Comparison of ENCODE assay signal across 8 mouse cellular contexts in genomic region chr11:95676307-95676706, GRCm38 (mm10). TPM values are rescaled to one million over a fixed set of nuclear protein-coding genes. Genes with fewer than 3 reads are reported as not detected.
DNase-seq lines count a peak whose midpoint lies in the region; ATAC-seq lines count a peak whose summit lies in the region.

No protein-coding gene starts in this region.

- no peaks in the 10 kb centered on the region for H3K27me3 ChIP-seq in midbrain, embryonic 11.5 days (ENCODE audit: control insufficient read depth, insufficient read depth, low read length)
- no peaks in the 10 kb centered on the region for H3K27me3 ChIP-seq in midbrain, embryonic 16.5 days (ENCODE audit: control insufficient read depth, insufficient read depth, low read depth, low read length)
- no peaks in the 10 kb centered on the region for H3K27me3 ChIP-seq in hindbrain, embryonic 11.5 days (ENCODE audit: control insufficient read depth, insufficient read depth, low read length)

- no peak overlapping the region for H3K4me2 ChIP-seq in midbrain, embryonic 11.5 days
- no peak overlapping the region for H3K4me2 ChIP-seq in midbrain, embryonic 16.5 days (ENCODE audit: low read length)
- no peak overlapping the region for H3K4me2 ChIP-seq in hindbrain, embryonic 11.5 days (replicated peaks; ENCODE audit: low read depth, low read length)

- H3K4me3 ChIP-seq in midbrain, embryonic 11.5 days (ENCODE audit: low read depth, low read length) = no peak overlapping the region
- H3K4me3 ChIP-seq in midbrain, embryonic 16.5 days (ENCODE audit: low read depth, low read length) = no peak overlapping the region
- no peak overlapping the region for H3K4me3 ChIP-seq in hindbrain, embryonic 11.5 days (ENCODE audit: low read depth, low read length)

- peaks cover 9% of the 10 kb centered on the region; the same call in 1 of the 2 replicates for H3K36me3 ChIP-seq in midbrain, embryonic 11.5 days (ENCODE audit: control insufficient read depth, insufficient read depth, low read length)
- peaks cover 21% of the 10 kb centered on the region; the same call in 1 of the 2 replicates for H3K36me3 ChIP-seq in midbrain, embryonic 16.5 days (ENCODE audit: control insufficient read depth, insufficient read depth, low read length)
- H3K36me3 ChIP-seq in hindbrain, embryonic 11.5 days (ENCODE audit: control insufficient read depth, insufficient read depth, low read length) = no peaks in the 10 kb centered on the region

- H3K9ac ChIP-seq in midbrain, embryonic 11.5 days (ENCODE audit: low read length) = peak overlapping the region; percentile 33; the same call in 1 of the 2 replicates
- H3K9ac ChIP-seq in midbrain, embryonic 16.5 days (ENCODE audit: low read depth, low read length) = no peak overlapping the region
- 0 out of 2 replicates have a peak overlapping the region, but pooled peaks have one; percentile 15 for H3K9ac ChIP-seq in hindbrain, embryonic 11.5 days (ENCODE audit: low read depth, low read length)

- H3K27ac ChIP-seq in midbrain, embryonic 11.5 days (ENCODE audit: low read depth, low read length) = peak overlapping the region; percentile 44; the same call in 1 of the 2 replicates
- no peak overlapping the region for H3K27ac ChIP-seq in midbrain, embryonic 16.5 days (ENCODE audit: low read length)
- H3K27ac ChIP-seq in hindbrain, embryonic 11.5 days (ENCODE audit: low read depth, low read length) = no peak overlapping the region; the same call in 1 of the 2 replicates

- peak; percentile 98 for DNase-seq in midbrain, embryonic 11.5 days (ENCODE audit: low spot score, missing footprints)
- peak; percentile 81 for DNase-seq in embryo, embryonic 11.5 days (ENCODE audit: low read depth, low spot score)
- peak; percentile 91 for DNase-seq in hindbrain, embryonic 11.5 days (ENCODE audit: low spot score)
- peak; percentile 24 to 30 for DNase-seq in layer of hippocampus, postnatal 36 days
- peak; percentile 76 for DNase-seq in right cerebral cortex, postnatal 4 days
- no peak for DNase-seq in cerebellum, adult 8-10 months

- 22% methylated on average over 6 of the region's 6 CpGs for WGBS in midbrain, embryonic 11.5 days
- 18% methylated on average over 6 of the region's 6 CpGs for WGBS in midbrain, embryonic 16.5 days
- WGBS in hindbrain, embryonic 11.5 days = 26% methylated on average over 6 of the region's 6 CpGs

- no peaks in the 10 kb centered on the region for H3K4me1 ChIP-seq in midbrain, embryonic 11.5 days (ENCODE audit: control insufficient read depth, insufficient read depth, low read length)
- no peaks in the 10 kb centered on the region for H3K4me1 ChIP-seq in midbrain, embryonic 16.5 days (ENCODE audit: control insufficient read depth, insufficient read depth, low read length)
- no peaks in the 10 kb centered on the region; the same call in 1 of the 2 replicates for H3K4me1 ChIP-seq in hindbrain, embryonic 11.5 days (replicated peaks; ENCODE audit: control insufficient read depth, insufficient read depth, low read length)

- ATAC-seq in midbrain, embryonic 11.5 days (ENCODE audit: low FRiP score) = peak; percentile 75; the same call in 1 of the 2 replicates
- ATAC-seq in midbrain, embryonic 16.5 days = no peak
- ATAC-seq in hindbrain, embryonic 11.5 days (ENCODE audit: low FRiP score) = peak; percentile 40; the same call in 1 of the 2 replicates
- ATAC-seq in megakaryocyte, adult 5-6 weeks (ENCODE audit: poor library complexity, severe bottlenecking) = peak; percentile 67

- no peaks in the 10 kb centered on the region for H3K9me3 ChIP-seq in midbrain, embryonic 11.5 days (ENCODE audit: control insufficient read depth, low read length)
- no peaks in the 10 kb centered on the region for H3K9me3 ChIP-seq in midbrain, embryonic 16.5 days (replicated peaks; ENCODE audit: control insufficient read depth, low read length, poor library complexity, severe bottlenecking)
- H3K9me3 ChIP-seq in hindbrain, embryonic 11.5 days (ENCODE audit: control insufficient read depth, low read length) = no peaks in the 10 kb centered on the region

RNA-seq across cellular contexts. Expression of gene Phb, which starts 9.6 kb away (rescaled TPM):
- 195 TPM in 2 replicates for polyA plus RNA-seq in midbrain, embryonic 11.5 days (2014; fragmentation: Nextera tagmentation; extraction: Ambion mirVana)
- 195 and 197 TPM in 2 replicates for polyA plus RNA-seq in midbrain, embryonic 16.5 days (2015; fragmentation: Nextera tagmentation; extraction: Ambion mirVana)
- 176 and 195 TPM in 2 replicates for polyA plus RNA-seq in hindbrain, embryonic 11.5 days (2014; fragmentation: Nextera tagmentation; extraction: Ambion mirVana)
- total RNA-seq in layer of hippocampus, postnatal 36 days (2021) = 100 to 1,000 TPM; 105 to 106 TPM
- 20.6 and 20.7 TPM in 2 replicates for total RNA-seq in megakaryocyte, adult 5-6 weeks (2015)
- 33.9 and 40.9 TPM in 2 replicates for total RNA-seq in megakaryocyte, adult 5-6 weeks (2017)

RNA-seq across cellular contexts. Expression of gene Zfp652, which starts 36.2 kb away (rescaled TPM):
- polyA plus RNA-seq in midbrain, embryonic 11.5 days (2014; fragmentation: Nextera tagmentation; extraction: Ambion mirVana) = 10.2 and 10.4 TPM in 2 replicates
- 21.1 and 26.3 TPM in 2 replicates for polyA plus RNA-seq in midbrain, embryonic 16.5 days (2015; fragmentation: Nextera tagmentation; extraction: Ambion mirVana)
- polyA plus RNA-seq in hindbrain, embryonic 11.5 days (2014; fragmentation: Nextera tagmentation; extraction: Ambion mirVana) = 13.6 and 13.7 TPM in 2 replicates
- total RNA-seq in layer of hippocampus, postnatal 36 days (2021) = 10 to 100 TPM; 47.9 to 54.6 TPM
- 32.0 and 41.3 TPM in 2 replicates for total RNA-seq in megakaryocyte, adult 5-6 weeks (2015)
- total RNA-seq in megakaryocyte, adult 5-6 weeks (2017) = 20.6 and 28.1 TPM in 2 replicates

RNA-seq across cellular contexts. Expression of gene B130006D01Rik, which starts 47.1 kb away (rescaled TPM):
- polyA plus RNA-seq in midbrain, embryonic 11.5 days (2014; fragmentation: Nextera tagmentation; extraction: Ambion mirVana) = 0.39 and 1.1 TPM in 2 replicates
- 1.3 and 1.4 TPM in 2 replicates for polyA plus RNA-seq in midbrain, embryonic 16.5 days (2015; fragmentation: Nextera tagmentation; extraction: Ambion mirVana)
- polyA plus RNA-seq in hindbrain, embryonic 11.5 days (2014; fragmentation: Nextera tagmentation; extraction: Ambion mirVana) = 1.1 and 2.5 TPM in 2 replicates
- total RNA-seq in layer of hippocampus, postnatal 36 days (2021) = 1 to 10 TPM; 1.5 to 1.9 TPM
- total RNA-seq in megakaryocyte, adult 5-6 weeks (2015) = 1.3 and 2.7 TPM in 2 replicates
- 1.8 and 2.2 TPM in 2 replicates for total RNA-seq in megakaryocyte, adult 5-6 weeks (2017)
